Mouse (Mus musculus) heart, postnatal 10 days (tissue): ENCODE measurements around the gene Wasf1. TPM values are rescaled to one million over a fixed set of nuclear protein-coding genes. Genes with fewer than 3 reads are reported as not detected.
A peak's percentile ranks its signal among the peaks of the same experiment; 100 is the strongest.

Experiments
- DNase-seq, 2 experiments: peaks; one replicate each; pipeline ENCODE4 v3.0.0; 2021
- intact Hi-C: fragments of 180-260 bp; cut with DNase I; formaldehyde crosslinking; loops from one replicate; pipeline ENCODE4 v1.15.1; 2025
- total RNA-seq, 2 experiments: library from RNA; stranded (reverse); gene quantifications; 2 replicates each; pipeline ENCODE4 v1.2.3; 2021

Wasf1 gene
- total RNA-seq, 2 experiments from 2014 or later: 1.9 to 2.3 TPM

- intact Hi-C loops: no loop called here
- DNase-seq: no peak
These were observed 85.3 kb downstream of the Wasf1 start for GRCm38 (mm10) chr10:40968551-40968950.

- peak; percentile 10 to 12 for DNase-seq
- intact Hi-C loops: loop anchor here (10.0 kb wide), 1 partner anchor 315 kb away; no protein-coding TSS in a partner anchor
These were observed 86.2 kb downstream of the Wasf1 start for GRCm38 (mm10) chr10:40969372-40970033.

GRCm38 (mm10) chr10:40970601-40971245 lies 87.4 kb downstream of the Wasf1 start:
- intact Hi-C loops: loop anchor here (10.0 kb wide), 1 partner anchor 316 kb away; no protein-coding TSS in a partner anchor
- peak in 1 of 2 experiments; percentile 14 for DNase-seq

GRCm38 (mm10) chr10:40971256-40971655 lies 88.0 kb downstream of the Wasf1 start:
- DNase-seq: no peak
- intact Hi-C loops: loop anchor here (10.0 kb wide), 1 partner anchor 316 kb away; no protein-coding TSS in a partner anchor

- DNase-seq: no peak
- intact Hi-C loops: no loop called here
These were observed 100.5 kb downstream of the Wasf1 start for GRCm38 (mm10) chr10:40983761-40984160.

GRCm38 (mm10) chr10:40984600-40984999 lies 101.3 kb downstream of the Wasf1 start:
- intact Hi-C loops: no loop called here
- DNase-seq: no peak

- DNase-seq: no peak
- intact Hi-C loops: no loop called here
These were observed 102.1 kb downstream of the Wasf1 start for GRCm38 (mm10) chr10:40985350-40985749.

Other genes with a start within 250 kb of the Wasf1 start
- gene Mettl24, start 200.2 kb upstream of the Wasf1 start, total RNA-seq: 1 to 10 TPM; 1.9 to 2.3 TPM
- gene Cdc40, start 164 bp upstream of the Wasf1 start, total RNA-seq: 10 to 100 TPM; 18.4 to 21.1 TPM
- gene Gpr6, start 188.8 kb downstream of the Wasf1 start, total RNA-seq: not detected